Mouse (Mus musculus) adrenal gland, postnatal 14 days (tissue): ENCODE results near the gene Rps19. TPM values are rescaled to one million over a fixed set of nuclear protein-coding genes. Genes with fewer than 3 reads are reported as not detected.

ENCODE experiments used
- DNase-seq: peaks from one replicate; pipeline ENCODE4 v3.0.0; 2021; ENCODE audit warnings: mixed read lengths
- total RNA-seq: library from RNA; stranded (reverse); gene quantifications from 2 replicates; pipeline ENCODE4 v1.2.3, GENCODE M21; 2021

The Rps19 gene
- total RNA-seq, 1 experiment from 2014 or later, result 750 TPM

DNA sequence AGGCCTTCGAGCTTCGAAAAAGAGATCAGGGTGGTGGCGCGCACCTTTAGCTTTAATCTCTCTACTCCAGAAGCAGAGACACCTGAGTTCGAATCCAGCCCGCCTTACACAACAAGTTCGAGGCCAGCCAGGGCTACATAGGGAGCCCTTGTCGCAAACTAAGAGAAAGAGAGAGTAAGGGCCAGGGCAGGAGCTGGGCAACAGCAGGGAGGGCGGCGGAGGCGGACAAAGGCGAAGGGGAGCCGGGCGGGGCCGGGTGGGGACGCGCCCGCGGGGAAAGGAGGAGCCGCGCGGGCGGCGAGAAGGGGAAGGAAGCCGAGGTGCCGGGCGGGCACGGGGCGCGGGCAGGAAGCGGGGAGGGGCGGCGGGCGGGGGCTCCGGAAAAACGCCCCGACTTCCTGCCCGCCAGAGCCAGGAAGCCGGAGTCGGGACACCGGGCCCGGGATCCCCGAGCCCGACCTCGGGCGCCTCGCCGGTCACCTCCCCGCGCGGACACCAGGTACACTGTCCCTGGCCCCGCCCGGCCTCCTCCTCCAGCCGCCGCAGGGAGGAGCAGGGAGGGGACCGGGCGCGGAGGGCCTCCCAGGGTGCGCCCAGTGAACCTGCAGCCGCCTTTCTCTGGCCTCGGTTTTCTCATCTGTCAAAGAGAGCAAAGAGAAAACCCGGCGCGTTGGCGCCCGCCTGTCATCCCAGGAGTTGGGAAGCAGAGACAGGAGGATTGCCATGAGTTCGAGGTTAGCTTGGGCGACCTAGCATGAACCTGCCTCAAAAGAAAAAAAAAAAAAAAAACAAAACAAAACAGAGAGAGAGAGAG, 18.7 kb downstream of the Rps19 start, which contains the start of gene Arhgef1:
Gene Arhgef1 (plus strand): TSS at position 283 of the 814 bp plus-strand sequence.
- peak; percentile 84 for DNase-seq

DNA sequence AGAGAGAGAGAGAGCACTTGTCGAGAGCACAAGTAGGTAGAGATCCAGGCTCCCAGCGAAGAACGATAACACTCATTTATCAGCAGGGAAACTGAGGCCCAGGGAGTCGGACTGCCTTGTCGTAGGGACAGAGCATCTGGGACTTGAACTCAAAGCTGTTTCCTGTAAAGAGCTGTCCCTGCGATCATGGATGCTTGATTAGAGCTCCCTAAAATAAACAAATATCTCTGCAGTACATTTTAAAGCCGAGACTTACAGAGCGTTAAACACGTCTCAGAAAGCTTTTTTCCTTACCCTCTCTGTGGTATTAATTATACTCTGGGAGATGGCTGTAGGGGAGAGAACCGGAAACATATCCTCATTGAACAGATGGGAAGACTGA, 19.3 kb downstream of the Rps19 start:
- DNase-seq, result no peak

GRCm38 (mm10) chr7:24904070-24904483, 19.9 kb downstream of the Rps19 start:
- DNase-seq, result peak; percentile 99

DNA sequence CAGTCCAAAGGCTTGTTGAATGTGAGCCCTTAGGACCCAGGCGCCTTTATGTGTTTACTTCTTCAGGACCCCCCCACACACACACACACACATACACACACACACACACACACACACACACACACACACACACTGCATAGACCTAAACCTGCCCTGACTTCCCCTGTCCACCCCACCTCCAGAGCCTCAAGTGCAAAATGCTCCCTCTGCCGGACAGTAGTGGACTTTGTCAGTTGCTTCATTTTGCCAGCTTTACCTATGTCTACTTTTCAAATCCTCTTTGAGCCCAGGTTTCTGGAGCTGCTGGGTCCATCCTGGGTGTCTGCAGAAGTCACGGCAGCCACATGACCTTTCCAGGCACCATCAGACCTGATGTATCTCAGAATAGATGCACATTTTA, 20.8 kb downstream of the Rps19 start:
- DNase-seq, result peak; percentile 84

GRCm38 (mm10) chr7:24906551-24906950, 22.4 kb downstream of the Rps19 start:
- no peak for DNase-seq

DNA sequence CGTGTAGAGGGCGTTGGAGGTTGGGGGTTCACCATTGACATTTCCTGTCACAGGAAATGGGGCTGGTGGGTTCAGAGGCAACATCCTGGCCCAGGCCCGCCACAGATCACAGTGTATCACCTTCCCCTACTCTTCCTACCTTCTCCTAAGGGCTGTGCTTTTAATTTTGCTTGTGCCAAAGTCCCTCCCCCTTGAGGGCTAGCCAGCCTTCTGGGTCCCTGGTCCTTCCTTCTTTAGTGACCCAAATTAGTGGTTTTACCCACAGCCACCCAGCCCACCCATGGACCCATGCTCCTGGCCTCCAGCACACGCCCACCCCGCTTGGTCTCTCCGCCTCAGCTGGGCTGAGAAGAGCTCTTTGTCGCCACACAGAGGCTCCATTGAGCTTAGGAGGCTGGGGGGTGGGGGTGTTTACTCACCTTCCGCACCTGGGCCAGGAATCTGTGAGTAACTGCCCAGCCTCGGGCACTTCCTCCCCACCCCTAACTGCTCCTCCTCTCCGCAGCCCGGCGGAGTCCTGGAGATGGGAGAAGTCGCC, 23.1 kb downstream of the Rps19 start:
- peak; percentile 37 for DNase-seq

GRCm38 (mm10) chr7:24912480-24912879, 28.3 kb downstream of the Rps19 start:
- DNase-seq, result no peak

DNA sequence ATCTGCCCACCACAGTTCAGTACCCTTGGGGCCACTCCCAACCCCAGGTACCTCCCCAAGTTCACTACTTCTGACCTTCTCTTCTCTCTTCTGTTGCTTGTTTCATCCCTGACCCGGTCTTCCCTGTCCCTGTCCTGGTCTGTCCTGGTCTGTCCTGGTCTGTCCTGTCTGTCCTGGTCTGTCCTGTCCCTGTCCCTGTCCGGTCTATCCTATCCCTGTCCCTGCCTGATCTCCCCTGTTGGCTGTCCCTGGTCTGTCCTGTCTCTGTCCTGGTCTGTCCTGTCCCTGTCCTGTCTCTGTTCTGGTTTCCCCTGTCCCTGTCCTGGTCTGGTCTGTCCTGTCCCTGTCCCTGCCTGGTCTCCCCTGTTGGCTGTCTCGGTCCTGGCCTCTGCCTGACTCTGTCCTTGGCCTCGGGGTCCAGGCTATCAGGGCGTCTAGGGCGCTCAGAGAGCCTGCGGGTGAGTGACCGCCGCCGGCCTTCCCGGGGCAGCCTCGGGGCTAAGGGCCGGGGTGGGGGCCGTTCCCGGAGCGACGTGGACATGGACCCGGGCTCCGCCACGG, 34.7 kb downstream of the Rps19 start:
- peak; percentile 41 for DNase-seq

DNA sequence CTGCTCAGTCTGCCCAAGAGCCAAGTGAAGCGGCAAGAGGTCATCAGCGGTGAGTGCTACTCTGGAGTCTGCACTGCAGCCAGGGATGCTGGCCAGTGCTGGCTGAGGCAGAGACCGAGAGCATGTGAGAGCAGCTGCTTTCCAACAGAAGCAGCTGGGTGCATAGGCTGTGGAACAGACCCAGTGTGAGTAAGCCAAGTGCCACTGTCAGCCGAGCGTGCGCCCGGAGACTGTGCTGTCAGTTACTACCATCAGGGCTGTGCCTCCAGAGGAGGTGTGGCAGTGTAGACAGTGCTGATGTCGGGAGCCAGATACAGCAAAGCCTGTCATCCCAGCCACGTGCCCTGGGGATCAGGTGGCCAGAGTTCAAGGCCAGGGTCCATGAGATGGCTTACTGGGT, 35.6 kb downstream of the Rps19 start:
- no peak for DNase-seq

DNA sequence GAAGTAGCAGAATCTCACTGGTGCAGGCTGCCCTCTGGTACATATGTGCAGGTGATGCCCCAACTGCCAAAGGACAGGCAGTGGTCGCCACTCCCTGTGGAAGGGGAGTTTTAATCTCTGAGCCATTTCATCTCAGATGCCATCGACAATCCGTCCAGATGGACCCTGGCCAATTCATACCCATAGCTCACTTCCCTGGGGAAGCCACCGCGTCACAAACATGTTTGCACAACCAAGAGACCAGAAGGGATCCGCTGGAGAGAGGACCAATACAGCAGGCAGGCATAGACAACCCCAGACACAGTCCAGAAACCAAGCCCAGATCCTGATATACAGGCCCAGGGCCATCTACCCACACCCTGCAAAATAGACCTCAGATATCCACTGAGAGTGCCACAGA, 46.3 kb downstream of the Rps19 start:
- no peak for DNase-seq

- DNase-seq, result no peak
These were observed 47.5 kb downstream of the Rps19 start for GRCm38 (mm10) chr7:24931651-24932050.

Other genes with a start within 250 kb of the Rps19 start
- gene Lypd3, start 247.8 kb upstream of the Rps19 start, total RNA-seq, result 0.38 and 0.59 TPM in 2 replicates
- not detected in 2 replicates for gene Tex101, start 207.7 kb upstream of the Rps19 start, total RNA-seq
- not detected in 2 replicates for gene BC049730, start 175.1 kb upstream of the Rps19 start, total RNA-seq
- not detected in 2 replicates for gene Gm4763, start 157.5 kb upstream of the Rps19 start, total RNA-seq
- 0.49 and 0.63 TPM in 2 replicates for gene Cd177, start 124.1 kb upstream of the Rps19 start, total RNA-seq
- gene Ceacam10, start 107.2 kb upstream of the Rps19 start, total RNA-seq, result 0.93 TPM in 1 of 2 replicates, not detected in the other
- gene Gm9844, start 22.2 kb upstream of the Rps19 start, total RNA-seq, result 1.4 TPM in 1 of 2 replicates, not detected in the other
- gene Lypd4, start 14.4 kb upstream of the Rps19 start, total RNA-seq, result not detected in 2 replicates
- gene Dmrtc2, start 14.3 kb upstream of the Rps19 start, total RNA-seq, result not detected in 2 replicates
- 6.0 and 35.0 TPM in 2 replicates for gene Cd79a, start 13.0 kb downstream of the Rps19 start, total RNA-seq
- 94.9 and 164 TPM in 2 replicates for gene Arhgef1, start 18.5 kb downstream of the Rps19 start, total RNA-seq
- gene Gm4881, start 60.1 kb downstream of the Rps19 start, total RNA-seq, result not detected in 2 replicates
- gene Rabac1, start 88.4 kb downstream of the Rps19 start, total RNA-seq, result 212 and 238 TPM in 2 replicates
- 35.6 and 39.8 TPM in 2 replicates for gene Atp1a3, start 121.6 kb downstream of the Rps19 start, total RNA-seq
- 18.6 and 21.3 TPM in 2 replicates for gene Grik5, start 188.0 kb downstream of the Rps19 start, total RNA-seq
- 18.8 and 19.2 TPM in 2 replicates for gene Zfp574, start 188.2 kb downstream of the Rps19 start, total RNA-seq